Mouse (Mus musculus) urinary bladder, adult 18-20 months (tissue): Measurements from ENCODE around the gene Tnfrsf12a.

ENCODE experiments used
- DNase-seq, 2 experiments: peaks; one replicate each; pipeline ENCODE4 v3.0.0; 2022; ENCODE audit warnings: low spot score in 2 of 2, mixed read lengths in 2 of 2

The Tnfrsf12a gene

DNA sequence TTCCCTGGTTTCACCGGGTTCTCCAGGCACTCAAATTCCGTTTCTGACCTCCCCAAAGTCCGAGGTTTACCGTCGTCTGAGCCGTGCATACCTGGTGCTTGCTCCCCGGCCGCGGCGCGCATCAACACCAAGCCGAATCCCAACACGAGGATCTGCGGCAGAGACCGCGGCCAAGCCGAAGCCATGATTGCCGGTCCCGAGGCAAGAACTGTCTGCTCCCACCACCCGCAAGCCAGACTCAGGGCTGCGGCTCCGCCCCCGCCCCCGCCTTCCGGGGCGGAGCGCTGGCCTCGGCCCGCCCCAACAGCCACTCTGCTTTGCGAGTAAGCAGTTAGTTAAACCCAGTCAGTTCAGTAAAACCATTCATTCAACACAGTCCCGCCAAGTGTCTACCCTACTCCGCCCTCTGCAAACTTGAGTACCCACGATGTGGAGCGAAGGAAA is at the start of gene Tnfrsf12a:
Gene Tnfrsf12a (minus strand): TSS at position 233 of the 444 bp plus-strand sequence.
- peak; percentile 75 to 83 for DNase-seq

DNA sequence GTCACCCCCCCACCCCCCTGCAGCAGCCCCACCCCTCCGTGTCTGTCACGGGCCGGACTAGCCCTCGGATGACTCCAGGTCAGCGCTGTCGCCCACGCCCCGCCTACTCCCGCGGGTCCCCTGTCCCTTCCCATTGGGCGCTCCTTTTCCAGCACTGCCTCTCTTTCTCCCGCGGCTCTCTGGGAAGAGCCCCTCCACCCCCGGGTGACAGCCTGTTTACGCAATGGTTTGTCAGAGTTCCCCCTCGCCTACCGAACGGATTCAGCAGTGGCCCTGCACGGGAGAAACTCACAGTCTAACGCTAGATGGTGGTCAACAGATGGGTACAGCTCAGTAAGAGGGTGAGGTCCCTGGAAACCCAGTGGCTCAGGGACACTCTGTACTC is 49.5 kb upstream of the Tnfrsf12a start:
- peak; percentile 51 to 59 for DNase-seq

DNA sequence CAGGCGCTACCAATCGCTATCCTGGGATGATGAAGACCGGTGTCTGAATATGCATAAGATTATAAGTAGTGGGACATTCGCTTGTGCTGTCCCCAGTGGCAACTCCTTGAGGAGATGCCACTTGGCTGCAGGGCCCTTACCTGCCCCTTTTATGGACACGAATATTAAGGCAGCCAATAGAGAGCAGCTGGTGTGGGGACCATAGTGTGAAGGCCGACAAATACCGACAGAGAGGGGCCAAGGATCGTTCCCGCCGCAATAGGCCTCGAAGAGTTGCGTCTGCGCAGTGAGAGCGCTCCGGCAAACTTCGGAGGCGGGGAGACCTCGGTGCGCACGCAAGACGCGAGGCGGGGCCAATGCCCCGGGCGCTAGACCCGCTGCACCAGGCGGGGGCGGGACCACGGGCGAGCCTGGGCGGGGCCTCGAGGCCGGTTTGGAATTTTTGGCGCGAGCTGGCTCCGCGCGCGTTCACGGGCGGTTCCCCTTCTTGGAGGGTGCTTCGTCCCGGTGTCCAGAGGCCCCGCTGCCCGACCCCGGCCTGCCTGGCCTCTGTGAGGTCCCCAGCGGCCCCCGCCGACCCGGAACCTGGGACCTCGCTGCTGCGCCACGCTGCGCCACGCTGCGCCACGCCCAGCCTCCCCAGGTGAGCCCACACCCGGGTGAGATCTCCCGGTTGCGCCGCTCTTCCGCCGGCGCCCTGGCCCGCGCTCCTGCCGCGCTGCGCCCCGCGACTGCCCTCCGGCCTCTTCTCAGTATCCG is 48.9 kb upstream of the Tnfrsf12a start, which contains the start of gene Pkmyt1:
Gene Pkmyt1 (plus strand): TSS at position 338 of the 759 bp plus-strand sequence.
- peak; percentile 90 to 95 for DNase-seq

DNA sequence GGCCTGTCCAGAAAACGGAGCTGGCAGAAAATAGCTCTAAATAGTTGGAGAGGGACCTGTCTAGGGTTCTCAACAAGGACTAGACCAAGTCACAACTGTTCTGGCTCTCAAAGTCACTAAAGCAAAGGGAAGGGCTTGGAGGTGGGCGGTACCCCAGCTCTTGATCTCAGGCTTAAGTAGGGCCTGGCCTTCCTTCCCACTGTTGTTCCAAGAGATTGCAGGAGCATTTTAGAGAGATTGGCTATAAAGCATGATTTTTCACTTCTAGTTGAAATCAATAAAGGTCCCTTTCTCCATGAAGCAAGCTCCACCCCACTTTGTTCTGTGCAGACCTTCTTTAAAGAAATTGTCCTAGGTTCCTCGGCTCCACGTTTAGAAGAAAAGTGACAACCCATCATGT is 48.2 kb upstream of the Tnfrsf12a start:
- no peak for DNase-seq

DNA sequence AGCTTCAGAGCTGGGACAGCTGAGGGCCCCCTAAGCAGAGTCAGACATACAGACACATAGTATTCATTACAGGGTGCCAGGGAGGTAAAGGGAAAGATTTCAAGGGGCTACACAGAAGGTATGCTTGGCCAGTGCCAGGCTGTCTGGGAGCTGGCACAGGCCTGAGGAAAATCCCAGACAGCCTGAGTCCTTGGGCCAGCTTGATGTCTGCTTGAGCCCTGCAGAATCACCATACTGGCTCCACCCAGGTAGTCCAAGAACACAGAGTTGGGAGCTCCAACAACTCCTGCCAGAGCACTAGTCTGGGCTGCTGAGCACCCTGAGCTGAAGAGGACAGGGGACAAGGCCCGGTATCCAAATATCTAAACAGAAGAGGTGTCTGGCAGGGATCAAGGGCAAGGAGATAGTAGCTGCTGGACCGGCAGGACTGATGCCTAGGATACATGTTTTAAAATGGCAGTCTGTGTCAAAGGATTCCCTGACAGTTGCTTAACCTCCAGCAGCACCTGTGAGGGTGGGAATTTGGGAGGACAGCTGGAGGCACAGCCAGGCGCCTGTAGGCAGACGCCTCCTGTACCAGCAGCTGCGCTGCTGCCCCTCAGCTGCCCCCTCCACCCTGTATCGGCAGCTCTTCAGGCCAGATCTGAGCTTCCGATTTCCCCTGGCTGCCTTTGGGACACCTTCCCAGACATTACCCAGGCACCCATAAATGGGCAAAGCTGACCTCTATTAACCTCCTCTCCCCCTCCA is 45.3 kb upstream of the Tnfrsf12a start, which contains the start of gene 1520401A03Rik:
Gene 1520401A03Rik (minus strand): TSS at position 408 of the 750 bp plus-strand sequence.
- DNase-seq = no peak

DNA sequence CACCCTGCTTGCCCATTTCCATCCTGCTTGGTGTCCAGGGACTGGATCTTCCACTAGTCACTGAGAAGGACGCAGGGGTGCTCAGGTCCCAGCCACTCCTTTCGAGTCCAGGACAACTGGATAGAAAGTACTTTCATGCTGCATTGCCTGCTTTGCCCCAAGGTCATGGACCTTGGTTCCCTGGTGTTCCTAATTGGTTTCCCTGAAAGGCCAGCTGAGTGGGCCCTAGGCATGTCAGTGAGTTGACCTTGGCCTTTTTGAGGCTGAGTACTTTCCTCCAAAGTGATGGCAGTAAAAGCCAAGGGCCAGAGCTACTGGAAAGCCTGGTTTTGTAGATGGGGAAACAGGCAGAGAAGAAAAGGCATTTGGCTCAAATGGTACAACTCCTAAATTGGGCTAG is 44.6 kb upstream of the Tnfrsf12a start:
- no peak for DNase-seq

DNA sequence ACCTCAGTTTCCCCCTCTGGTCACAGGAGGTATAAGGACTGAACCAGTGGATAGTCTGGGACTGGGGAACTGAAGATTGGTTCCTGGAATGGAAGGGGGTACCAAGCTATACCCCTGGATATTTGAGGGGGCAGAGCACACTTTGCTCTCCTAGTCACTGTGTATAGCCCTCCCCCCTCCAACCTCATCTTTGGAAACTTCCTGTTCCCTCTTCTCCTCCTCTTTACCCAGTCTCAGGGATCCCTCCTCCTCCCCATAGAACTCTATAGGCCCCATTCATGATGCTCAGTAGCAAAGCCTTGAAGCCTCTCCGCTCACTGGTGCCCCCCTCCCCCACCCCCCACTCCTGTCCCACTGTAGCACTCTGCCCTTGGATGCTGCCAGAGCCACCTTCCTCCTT is 42.2 kb upstream of the Tnfrsf12a start:
- DNase-seq = no peak

DNA sequence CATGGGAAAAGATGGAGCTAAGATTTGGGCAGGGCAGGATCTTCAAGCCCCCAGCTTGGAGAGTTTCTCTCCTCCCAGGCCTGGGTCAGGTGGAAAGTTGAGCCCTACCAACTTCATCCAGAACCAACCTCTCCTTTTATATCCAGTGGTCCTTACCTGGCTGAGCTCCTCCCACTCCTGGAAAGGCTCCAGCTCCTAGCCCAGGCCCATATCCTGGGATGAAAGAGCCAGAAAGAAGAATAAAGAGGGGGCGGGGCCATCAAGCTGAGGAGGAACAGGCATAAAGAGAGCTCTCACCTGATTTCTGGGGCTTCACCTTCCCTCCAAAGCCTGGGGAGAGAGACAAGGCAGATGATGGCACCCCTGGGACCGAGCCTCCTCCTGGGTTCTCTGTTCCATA is 39.7 kb upstream of the Tnfrsf12a start:
- no peak for DNase-seq

DNA sequence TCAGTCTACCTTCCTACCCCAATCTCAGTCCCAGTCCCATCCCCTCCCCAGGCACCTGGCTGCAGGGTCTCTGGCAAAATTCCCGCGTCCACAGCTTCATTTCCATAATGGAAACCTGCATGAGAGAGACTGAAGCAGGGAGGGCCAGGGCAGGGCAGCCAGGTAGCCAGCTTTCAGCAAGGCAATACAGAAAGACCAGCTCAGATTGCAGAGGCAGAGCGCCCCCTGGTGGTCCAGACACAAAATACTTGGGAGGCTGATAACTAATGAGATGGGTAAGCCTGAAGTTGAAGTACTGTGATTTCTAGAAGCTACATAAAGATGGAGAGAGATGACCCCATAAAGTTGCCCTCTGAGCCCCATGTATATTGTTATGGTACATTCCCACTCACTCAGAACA is 28.9 kb upstream of the Tnfrsf12a start:
- DNase-seq = peak; percentile 53 to 69

DNA sequence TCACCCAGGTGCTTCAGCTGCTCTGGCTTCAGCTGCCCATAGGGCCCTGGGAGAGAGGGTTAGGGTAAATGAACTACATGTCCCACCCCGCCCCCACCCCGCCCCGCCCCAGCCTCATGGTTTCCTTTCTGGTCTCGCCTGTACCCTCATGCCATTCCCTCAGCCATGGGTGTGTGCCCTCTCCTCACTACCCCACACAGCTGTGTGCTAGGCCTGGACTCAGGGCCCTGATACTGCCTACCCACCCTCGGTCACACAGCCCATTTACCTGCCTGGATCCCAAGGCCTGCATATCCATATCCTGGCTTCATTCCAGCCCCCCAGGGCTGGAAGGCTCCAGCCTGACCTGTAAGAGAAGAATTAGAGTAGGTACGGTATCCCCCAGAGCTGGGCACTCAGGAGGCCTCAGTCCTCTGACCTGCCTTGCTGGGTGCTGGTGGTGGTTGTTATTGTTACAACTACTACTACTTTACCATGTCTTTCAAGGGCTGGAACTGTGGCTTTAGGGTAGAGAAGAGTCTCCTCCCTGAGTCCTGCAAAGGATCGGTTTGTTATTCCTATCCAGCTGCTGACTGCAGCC is 28.3 kb upstream of the Tnfrsf12a start:
- no peak for DNase-seq

DNA sequence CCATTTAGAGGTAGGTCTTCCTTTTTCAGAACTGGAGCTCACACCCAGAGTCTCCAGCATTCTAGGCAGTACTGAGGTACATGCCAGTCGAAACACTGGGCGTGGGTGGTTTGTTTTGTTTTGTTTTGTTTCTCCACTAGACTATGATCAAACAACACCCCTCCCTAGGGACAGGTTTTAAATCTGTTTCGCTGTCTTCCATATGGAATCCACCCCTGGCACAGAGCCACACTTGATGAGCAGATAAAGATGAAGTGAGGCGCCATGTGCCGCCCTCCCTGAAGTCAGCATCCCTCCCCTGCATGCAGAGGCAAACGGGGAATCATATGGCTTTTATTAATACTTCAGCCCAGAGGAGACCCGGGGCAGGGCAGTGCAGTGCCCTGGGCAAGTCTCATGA is 27.5 kb upstream of the Tnfrsf12a start:
- DNase-seq = no peak

DNA sequence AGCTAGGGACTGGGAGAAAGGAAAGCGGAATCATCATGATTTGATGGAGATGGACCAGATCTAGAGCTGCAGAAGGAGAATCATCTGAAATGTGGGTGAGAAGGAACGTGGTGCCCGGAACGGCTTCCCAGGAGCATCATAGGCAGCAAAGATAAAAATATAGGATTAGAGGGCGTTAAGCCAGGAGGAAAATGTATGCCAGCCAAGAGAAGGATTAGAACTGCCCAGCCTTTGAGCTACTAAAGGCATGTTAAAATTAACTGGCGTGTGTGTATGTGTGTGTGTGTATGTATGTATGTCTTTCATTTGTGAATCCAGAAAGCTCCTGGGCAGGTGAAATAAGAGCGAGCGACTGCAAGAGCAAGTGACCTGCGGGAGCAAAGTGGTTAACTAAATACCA is 26.0 kb upstream of the Tnfrsf12a start:
- no peak for DNase-seq

DNA sequence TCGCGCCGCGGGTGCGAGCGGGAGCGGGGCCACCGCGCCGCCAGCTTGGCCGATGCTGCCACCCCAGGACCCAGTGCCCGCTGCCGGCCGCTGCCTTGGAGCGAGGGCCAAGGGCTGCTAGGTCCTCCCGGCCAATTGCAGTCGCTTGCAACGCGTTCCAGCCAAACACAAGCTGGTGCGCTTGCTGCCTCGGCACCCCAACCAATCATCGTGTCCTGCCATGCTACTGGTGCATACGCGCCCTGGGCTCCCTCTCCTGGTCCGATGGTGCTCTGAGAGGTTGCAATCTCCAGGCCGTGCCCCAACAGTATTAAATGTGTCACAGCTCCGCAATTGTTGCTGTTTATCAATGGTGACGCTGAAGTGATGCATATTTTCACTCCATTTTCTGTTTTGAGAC is 22.8 kb upstream of the Tnfrsf12a start:
- DNase-seq = peak; percentile 71 to 83

DNA sequence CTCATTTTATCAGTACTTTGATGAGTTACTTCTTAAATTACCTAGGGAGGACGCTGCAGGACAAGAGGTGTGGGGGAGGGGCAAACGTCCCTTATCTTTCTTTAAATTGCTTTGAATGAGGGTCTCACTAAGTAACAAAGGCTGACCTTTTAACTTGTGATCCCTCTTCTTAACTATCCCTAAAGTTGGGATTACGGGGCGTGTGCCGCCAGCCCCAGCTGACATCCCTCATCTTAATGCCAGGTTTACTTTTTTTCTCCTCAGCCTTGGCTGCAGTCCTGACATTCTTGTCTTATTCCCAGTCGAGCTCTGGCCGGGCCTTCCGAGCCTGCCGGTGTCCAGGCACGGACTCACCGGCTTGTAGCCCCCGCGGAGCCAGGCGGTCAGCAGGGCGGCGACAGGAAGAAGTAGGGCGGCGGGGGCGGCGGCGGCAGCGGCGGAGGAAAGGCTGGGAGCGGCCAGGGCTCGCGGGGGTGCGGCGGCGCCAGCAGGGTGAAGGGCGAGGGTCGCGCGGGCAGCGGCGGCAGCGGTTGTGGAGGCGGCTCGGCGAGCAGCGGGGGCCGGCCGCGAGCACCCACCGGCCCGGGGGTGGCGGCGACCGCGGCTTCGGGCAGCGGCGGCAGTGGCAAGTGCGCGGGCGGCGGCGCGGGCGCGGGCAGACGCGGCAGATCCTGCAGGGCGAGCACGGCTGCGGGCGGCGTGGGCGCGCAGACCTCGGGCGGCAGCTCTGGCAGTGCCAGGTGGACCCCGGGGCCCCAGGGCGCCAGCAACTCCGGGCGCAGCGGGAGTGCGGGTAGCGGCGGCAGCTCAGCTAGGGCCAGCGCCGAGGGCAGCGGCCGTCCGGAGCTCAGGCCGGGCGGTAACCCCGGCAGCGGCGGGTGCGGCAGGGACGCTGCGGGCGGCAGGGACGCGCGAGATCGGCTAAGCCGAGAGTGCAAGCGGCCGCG is 22.1 kb upstream of the Tnfrsf12a start:
- DNase-seq = peak in 1 of 2 experiments; percentile 36

DNA sequence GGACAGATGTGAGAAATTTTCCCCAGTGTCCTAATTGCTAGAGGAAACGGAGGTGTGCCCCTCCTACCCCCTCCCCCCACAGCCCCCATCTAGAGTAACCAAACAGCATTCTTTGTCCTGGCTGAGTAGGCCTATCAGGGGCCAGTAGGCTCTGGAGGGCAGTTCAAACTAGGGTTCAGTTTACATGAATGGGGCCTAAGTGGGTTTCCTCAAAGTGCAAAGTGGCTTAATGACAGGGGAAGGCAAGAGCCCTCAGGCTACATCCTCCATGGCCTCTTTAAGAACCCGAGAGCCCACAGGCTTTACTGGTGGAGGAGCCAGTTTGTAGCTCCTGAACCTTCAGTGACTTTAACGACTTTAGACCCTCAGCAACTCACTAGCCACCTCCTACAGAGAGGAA is 18.5 kb upstream of the Tnfrsf12a start:
- DNase-seq = no peak

DNA sequence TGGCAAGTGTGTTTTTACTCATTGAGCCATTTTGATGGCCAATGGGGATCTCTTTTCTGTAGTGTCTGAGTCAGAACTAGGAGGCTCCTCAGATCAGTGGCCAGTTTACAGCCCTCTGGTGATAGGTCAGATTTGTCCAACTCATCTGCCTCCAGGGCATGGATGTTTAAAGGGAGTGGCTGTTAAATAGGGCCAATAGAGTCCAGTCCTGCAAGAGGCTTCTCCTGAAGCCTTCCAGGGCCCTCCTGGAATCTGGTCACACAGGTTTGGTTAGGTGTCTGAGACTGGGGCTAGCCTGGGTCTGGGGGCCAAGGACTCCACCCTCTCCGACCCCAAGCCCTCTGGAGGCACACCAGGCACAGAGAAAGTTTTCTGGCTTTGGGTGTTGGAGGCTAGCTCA is 17.2 kb upstream of the Tnfrsf12a start:
- no peak for DNase-seq

DNA sequence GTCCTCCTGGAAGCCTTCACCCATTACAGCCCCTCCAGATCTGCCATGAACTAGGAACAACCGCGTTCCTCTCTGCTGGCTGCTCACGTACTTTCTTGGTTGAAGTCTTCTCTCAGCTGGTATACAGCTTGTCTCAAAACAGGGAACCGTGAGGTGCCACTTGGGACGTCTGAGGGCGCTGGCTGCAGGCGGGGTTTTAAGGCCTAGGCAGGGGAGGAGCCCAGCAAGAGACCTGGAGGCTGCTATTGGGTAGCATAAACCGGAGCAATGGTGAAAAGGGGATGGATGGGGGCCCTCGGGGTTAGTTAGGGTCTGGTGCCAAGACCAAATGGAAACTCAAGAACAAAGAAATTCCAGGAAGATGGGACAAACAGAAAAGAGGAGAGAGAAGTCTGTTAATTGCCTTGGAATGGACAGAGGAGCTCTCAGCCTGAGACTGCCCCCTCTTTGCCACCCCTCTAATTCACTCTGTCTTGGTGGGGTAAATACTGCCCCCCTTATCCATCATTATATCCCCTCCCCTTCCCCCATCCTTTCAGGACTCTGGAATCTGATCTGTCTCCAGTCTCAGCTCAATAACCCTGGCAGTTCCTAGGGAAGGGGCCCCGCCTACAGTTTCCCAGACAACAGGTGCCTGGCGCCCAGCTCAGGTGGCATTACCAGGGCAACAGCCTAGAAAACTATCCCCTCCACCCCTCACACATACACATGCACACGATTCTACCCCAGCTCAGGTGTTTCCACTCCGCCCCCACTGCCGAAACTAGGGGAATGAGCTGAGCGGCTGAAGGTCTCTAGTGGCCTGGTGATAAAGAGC is 6.8 kb upstream of the Tnfrsf12a start, which contains the start of gene Cldn9:
Gene Cldn9 (minus strand): TSS at position 171 of the 817 bp plus-strand sequence.
- DNase-seq = no peak

DNA sequence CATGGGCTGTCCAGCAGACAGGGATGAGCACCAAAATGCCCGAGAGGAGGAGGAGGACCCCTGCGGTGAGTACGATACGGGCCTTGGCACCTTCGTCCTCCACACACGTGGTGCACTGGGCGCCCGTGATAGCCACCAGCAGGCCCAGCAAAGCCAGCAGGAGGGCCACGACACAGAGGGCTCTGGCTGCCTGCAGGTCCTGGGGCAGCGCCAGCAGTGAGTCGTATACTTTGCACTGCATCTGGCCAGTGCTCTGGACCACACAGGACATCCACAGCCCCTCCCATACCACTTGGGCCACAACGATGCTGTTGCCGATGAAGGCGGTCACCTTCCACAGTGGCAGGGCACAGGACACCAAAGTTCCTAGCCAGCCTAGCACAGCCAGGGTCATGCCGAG is 6.0 kb upstream of the Tnfrsf12a start:
- DNase-seq = no peak

DNA sequence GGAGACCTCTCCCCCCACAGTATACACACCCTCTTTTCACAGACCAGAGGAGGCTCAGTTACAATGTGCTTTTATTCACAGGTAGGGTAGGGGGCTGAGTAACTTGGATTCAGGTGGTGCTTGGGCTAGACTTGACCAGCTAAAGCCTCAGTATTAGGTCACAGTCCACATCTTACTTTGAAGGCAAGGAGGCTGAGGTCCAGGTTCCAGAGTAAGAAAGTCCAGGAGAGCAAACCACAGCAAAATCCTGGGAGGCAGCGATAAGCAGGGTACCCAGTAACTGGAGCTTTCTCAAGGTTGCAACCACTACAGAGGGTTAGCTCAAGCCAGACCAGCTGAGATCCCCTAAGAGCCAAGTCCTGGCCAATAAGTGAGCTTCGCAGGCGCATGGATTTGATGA is 5.3 kb upstream of the Tnfrsf12a start:
- no peak for DNase-seq

DNA sequence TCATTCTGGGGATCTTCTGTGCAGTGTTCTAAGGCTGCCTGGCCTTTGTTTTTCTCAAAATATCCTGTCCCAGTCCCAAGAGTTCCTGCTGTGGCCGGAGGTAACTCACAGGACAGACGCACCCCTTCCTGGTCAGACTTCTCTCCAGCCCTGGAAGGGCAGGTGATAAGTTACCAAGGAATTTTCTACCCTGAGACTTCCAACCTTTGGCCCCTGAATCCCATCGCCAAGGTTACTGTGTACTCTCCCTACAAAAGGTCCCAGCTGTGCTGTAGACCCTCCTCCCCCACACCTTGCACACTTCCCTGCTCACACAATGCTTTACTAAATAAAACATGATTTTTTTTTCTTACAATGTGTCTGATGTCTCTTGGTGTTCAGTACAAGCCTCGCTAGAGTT is 4.8 kb upstream of the Tnfrsf12a start:
- DNase-seq = no peak
